Mouse (Mus musculus) olfactory bulb, adult 2 months (tissue): Measurements from ENCODE around the gene Ubash3b.

ENCODE experiments used
- CTCF ChIP-seq: fragments of 200-500 bp; IDR thresholded peaks from 2 replicates; pipeline ENCODE4 v1.5.1; 2012; ENCODE audit warnings: low read depth, mild to moderate bottlenecking, low read length, moderate library complexity; ENCODE audit not compliant: insufficient read depth
- POLR2A ChIP-seq: fragments of 200-500 bp; IDR thresholded peaks from 2 replicates; pipeline ENCODE4 v1.6.1; 2012; ENCODE audit warnings: mild to moderate bottlenecking, low read depth, low read length, moderate library complexity; ENCODE audit not compliant: insufficient read depth

GRCm38 (mm10) chr9:41053478-41053877, 108.0 kb downstream of the Ubash3b start:
- TF ChIP-seq POLR2A (no peak), CTCF (no peak)
